Mouse (Mus musculus): ENCODE results near the gene Slc35e3. TPM values are rescaled to one million over a fixed set of nuclear protein-coding genes. Genes with fewer than 3 reads are reported as not detected.

Slc35e3 gene
- not detected in 2 replicates for polyA plus RNA-seq (2012; ENCODE audit: insufficient read depth, insufficient read length, low replicate concordance, missing spikeins)

- Histone ChIP-seq H3K4me3 (ENCODE audit: insufficient read depth, low read depth, low read length) (peak within 1 kb of the TSS; percentile 54), H3K27ac (ENCODE audit: insufficient read depth, low read depth, low read length) (no peak within 1 kb of the TSS), H3K4me1 (ENCODE audit: control insufficient read depth, insufficient read depth, low read length) (peaks cover 6% of the 10 kb centered on the region)
- WGBS = 14% methylated on average over 45 of the region's 46 CpGs
- TF ChIP-seq POLR2A (IDR thresholded peaks at IDR 0.05; ENCODE audit: insufficient read depth, low read depth, low read length) = peak; percentile 70
- TF ChIP-seq CTCF (IDR thresholded peaks at IDR 0.05; ENCODE audit: insufficient read depth, low read depth, low read length) = no peak
Observed at GRCm38 (mm10) chr10:117746297-117746883, at the start of gene Slc35e3. Gene Slc35e3, minus strand, starts transcription at chr10:117746365.

DNA sequence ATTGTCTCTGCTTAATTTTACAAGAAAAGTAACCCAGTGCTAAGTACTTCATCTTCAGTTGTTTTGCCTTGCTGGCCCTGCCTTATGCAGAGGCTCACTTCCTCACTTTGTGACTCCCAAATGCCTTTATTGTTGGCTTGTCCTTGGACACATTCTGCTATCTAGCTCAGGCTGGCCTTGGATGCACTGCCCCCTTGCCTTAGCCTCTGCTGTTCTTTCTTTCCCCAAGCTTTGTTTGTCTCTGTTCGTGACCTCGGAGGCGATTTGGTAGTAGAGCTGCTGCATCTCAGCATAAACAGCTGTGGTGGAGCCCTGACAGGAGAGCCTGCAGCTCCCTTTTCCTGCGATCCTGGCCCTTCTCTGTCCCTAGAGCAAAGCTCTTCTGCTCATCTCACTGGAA lies 49.0 kb upstream of the Slc35e3 start:
- Histone ChIP-seq H3K4me3 (ENCODE audit: insufficient read depth, low read depth, low read length) (no peak overlapping the region), H3K4me1 (ENCODE audit: control insufficient read depth, insufficient read depth, low read length) (no peaks in the 10 kb centered on the region), H3K27ac (ENCODE audit: insufficient read depth, low read depth, low read length) (no peak overlapping the region)
- no peak for TF ChIP-seq POLR2A (IDR thresholded peaks at IDR 0.05; ENCODE audit: insufficient read depth, low read depth, low read length)
- 69% methylated on average over 4 of the region's 4 CpGs for WGBS

DNA sequence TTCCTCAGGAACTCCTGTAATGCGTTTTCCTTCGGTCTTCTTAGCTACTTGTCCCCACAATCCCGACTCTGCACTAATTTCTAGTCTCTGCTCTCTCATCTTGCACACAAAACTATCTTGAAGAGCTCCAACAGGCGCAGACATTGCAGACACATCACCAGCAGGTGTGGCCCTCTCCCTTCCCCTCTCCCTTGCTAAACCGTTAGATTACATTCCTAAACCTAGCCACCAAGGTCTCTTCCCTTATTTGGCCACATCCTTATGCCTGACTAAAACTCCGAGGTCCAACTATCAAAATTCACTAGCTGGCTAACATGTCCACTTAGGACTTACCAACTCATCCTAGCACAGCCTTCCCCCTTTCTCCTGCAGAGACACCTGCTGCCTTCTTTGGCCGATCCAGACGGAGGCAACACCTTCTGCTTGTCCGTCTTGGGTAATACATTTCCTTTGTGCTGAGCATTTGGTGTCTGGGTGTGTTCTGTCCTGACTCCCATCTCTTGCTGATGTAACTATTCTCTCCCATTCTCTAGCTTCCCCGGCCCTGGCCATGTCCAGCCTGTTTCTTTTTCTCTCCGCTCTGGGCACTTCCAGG lies 47.4 kb upstream of the Slc35e3 start:
- no peaks in the 10 kb centered on the region for H3K4me1 ChIP-seq (ENCODE audit: control insufficient read depth, insufficient read depth, low read length)
- no peak overlapping the region for H3K4me3 ChIP-seq (ENCODE audit: insufficient read depth, low read depth, low read length)
- no peak overlapping the region for H3K27ac ChIP-seq (ENCODE audit: insufficient read depth, low read depth, low read length)
- WGBS = 73% methylated on average over 11 of the region's 11 CpGs
- TF ChIP-seq CTCF (IDR thresholded peaks at IDR 0.05; ENCODE audit: insufficient read depth, low read depth, low read length) = no peak

GRCm38 (mm10) chr10:117792141-117793091 lies 46.3 kb upstream of the Slc35e3 start, which contains the start of gene Nup107:
Gene Nup107, minus strand, starts transcription at chr10:117792705.
- TF ChIP-seq CTCF (IDR thresholded peaks at IDR 0.05; ENCODE audit: insufficient read depth, low read depth, low read length) = 0 out of 2 replicates have a peak, but pooled peaks have one; percentile 12
- TF ChIP-seq POLR2A (IDR thresholded peaks at IDR 0.05; ENCODE audit: insufficient read depth, low read depth, low read length) = 0 out of 2 replicates have a peak, but pooled peaks have one; percentile 29
- WGBS = under 1% methylated on average over 75 of the region's 75 CpGs

DNA sequence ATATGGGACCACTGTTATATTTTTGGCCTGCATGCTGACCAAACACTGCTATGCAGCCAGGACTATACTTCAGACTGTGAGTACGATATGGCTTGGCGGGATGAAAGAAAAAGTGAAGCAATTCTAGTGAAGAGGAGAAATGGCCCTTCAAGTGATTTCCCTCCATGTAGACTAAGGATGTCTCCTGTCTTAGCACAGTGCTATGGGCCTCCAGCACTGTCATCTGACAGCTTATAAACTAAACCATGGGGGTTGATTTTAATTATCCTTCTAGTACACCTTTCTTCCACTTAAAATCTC lies 45.0 kb upstream of the Slc35e3 start:
- Histone ChIP-seq H3K4me3 (ENCODE audit: insufficient read depth, low read depth, low read length) (no peak overlapping the region), H3K4me1 (ENCODE audit: control insufficient read depth, insufficient read depth, low read length) (no peaks in the 10 kb centered on the region), H3K27ac (ENCODE audit: insufficient read depth, low read depth, low read length) (no peak overlapping the region)
- WGBS = 97% methylated on average over 2 of the region's 2 CpGs
- TF ChIP-seq POLR2A (IDR thresholded peaks at IDR 0.05; ENCODE audit: insufficient read depth, low read depth, low read length) = no peak
- TF ChIP-seq CTCF (IDR thresholded peaks at IDR 0.05; ENCODE audit: insufficient read depth, low read depth, low read length) = no peak

More at GRCm38 (mm10) chr10:117792141-117793091, 46.3 kb upstream of the Slc35e3 start, which contains the start of gene Nup107:
- Histone ChIP-seq H3K4me3 (ENCODE audit: insufficient read depth, low read depth, low read length) (peak within 1 kb of the TSS; percentile 71), H3K4me1 (ENCODE audit: control insufficient read depth, insufficient read depth, low read length) (no peaks in the 10 kb centered on the region), H3K27ac (ENCODE audit: insufficient read depth, low read depth, low read length) (peak within 1 kb of the TSS; percentile 43; the same call in 1 of the 2 replicates)

- 95% methylated on average over 17 of the region's 17 CpGs for WGBS
- Histone ChIP-seq H3K4me1 (ENCODE audit: control insufficient read depth, insufficient read depth, low read length) (no peaks in the 10 kb centered on the region), H3K4me3 (ENCODE audit: insufficient read depth, low read depth, low read length) (no peak overlapping the region), H3K27ac (ENCODE audit: insufficient read depth, low read depth, low read length) (no peak overlapping the region)
- TF ChIP-seq CTCF (IDR thresholded peaks at IDR 0.05; ENCODE audit: insufficient read depth, low read depth, low read length) (no peak), POLR2A (IDR thresholded peaks at IDR 0.05; ENCODE audit: insufficient read depth, low read depth, low read length) (no peak)
Observed at GRCm38 (mm10) chr10:117790421-117791170, 44.4 kb upstream of the Slc35e3 start.

GRCm38 (mm10) chr10:117790011-117790410 lies 43.8 kb upstream of the Slc35e3 start:
- TF ChIP-seq POLR2A (IDR thresholded peaks at IDR 0.05; ENCODE audit: insufficient read depth, low read depth, low read length) (no peak), CTCF (IDR thresholded peaks at IDR 0.05; ENCODE audit: insufficient read depth, low read depth, low read length) (no peak)

DNA sequence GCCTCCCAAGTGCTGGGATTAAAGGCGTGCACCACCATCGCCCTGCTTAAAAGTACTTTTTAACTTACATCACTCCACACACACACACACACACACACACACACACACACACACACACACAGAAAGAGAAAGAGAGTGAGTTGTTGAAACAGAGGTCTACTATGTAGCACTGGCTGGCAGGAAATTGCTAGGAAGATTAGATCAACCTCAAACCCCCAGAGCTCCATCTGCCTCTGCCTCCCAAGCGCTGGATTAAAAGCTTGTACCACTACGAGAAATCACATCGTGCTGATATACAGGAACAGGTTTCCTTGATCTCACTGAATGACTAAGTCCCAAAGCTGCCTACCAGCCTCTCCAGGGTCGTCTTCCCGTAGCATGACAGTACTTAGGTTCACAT lies 38.5 kb upstream of the Slc35e3 start:
- 92% methylated on average over 7 of the region's 7 CpGs for whole genome bisulfite sequencing
- no peaks in the 10 kb centered on the region for H3K4me1 ChIP-seq (ENCODE audit: control insufficient read depth, insufficient read depth, low read length)
- no peak for TF ChIP-seq CTCF (IDR thresholded peaks at IDR 0.05; ENCODE audit: insufficient read depth, low read depth, low read length)
- no peak for TF ChIP-seq POLR2A (IDR thresholded peaks at IDR 0.05; ENCODE audit: insufficient read depth, low read depth, low read length)

More at GRCm38 (mm10) chr10:117790011-117790410, 43.8 kb upstream of the Slc35e3 start:
- Histone ChIP-seq H3K27ac (ENCODE audit: insufficient read depth, low read depth, low read length) (no peak overlapping the region), H3K4me3 (ENCODE audit: insufficient read depth, low read depth, low read length) (no peak overlapping the region), H3K4me1 (ENCODE audit: control insufficient read depth, insufficient read depth, low read length) (no peaks in the 10 kb centered on the region)
- 93% methylated on average over 1 of the region's 1 CpGs for WGBS

More for the DNA sequence above, 38.5 kb upstream of the Slc35e3 start:
- H3K27ac ChIP-seq (ENCODE audit: insufficient read depth, low read depth, low read length) = no peak overlapping the region
- H3K4me3 ChIP-seq (ENCODE audit: insufficient read depth, low read depth, low read length) = no peak overlapping the region

Measured in olfactory bulb, adult 2 months (tissue).